Mouse (Mus musculus) embryo, embryonic 11 days (tissue): ENCODE results near the gene Erc2.
A peak's percentile ranks its signal among the peaks of the same experiment; 100 is the strongest.
"Not testable (repeated sequence)": the region's sequence is repeated elsewhere in the genome, so short reads cannot be mapped to it uniquely, and the experiment has no call there.

Experiments used
- DNase-seq: peaks from one replicate; pipeline ENCODE4 v3.0.0-alpha.2; 2015

The Erc2 gene

DNA sequence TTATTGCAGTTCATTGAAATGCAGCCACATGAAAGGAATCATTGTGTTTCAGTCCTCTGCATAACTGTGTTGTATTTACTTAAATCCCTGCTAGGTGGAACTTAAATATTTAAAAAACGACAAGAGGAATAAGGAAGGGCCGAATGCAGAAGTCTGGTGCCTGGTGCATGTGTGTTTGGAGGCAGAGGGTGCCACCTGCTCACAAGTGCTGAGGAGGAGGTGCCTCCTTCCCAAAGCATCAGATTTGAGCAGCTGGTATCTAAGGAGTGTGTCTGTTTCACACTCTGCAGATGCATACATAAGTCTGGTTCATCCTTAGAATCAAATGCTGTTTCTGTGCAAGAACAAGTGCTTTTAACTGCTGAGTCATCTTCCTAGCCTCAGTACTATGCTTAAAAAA, 224.6 kb downstream of the Erc2 start:
- no peak for DNase-seq

DNA sequence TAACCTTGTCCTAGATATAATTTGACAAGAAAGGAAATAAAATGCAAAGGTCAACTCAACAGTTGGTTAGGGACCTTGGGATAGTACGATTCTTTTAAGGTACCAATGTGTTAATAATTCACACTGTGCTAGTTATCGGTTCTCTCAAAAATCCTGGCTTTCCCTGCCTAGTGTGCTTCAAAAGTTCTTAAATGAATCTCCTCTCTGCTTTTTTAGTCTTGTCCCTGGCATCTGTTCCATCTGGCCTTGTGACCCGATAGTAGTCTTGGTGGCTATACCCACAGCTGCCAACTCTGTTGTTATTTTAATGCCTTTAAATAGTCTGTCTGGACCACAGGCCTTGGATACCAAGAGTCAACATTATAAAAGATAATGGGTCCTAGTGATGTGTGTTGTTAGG, 225.1 kb downstream of the Erc2 start:
- DNase-seq = no peak

DNA sequence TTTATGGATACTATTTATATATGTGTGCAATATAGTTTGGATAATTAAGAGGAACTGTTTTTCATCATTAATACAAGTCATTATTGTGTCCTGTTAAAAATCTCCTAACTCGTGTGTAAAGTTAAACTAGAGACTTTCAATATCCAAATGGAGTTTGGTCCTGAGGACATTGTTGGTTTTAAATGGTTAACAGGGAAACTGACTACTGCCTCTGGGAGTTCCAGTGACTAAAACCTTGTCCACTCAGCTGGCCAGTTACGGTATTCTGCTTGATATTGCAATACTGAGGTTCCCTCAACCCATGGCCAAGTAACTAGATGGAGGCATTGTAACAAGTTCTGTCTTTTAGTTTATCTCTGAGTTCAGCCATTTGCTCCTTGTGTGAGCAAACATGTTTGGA, 229.0 kb downstream of the Erc2 start:
- DNase-seq = no peak

DNA sequence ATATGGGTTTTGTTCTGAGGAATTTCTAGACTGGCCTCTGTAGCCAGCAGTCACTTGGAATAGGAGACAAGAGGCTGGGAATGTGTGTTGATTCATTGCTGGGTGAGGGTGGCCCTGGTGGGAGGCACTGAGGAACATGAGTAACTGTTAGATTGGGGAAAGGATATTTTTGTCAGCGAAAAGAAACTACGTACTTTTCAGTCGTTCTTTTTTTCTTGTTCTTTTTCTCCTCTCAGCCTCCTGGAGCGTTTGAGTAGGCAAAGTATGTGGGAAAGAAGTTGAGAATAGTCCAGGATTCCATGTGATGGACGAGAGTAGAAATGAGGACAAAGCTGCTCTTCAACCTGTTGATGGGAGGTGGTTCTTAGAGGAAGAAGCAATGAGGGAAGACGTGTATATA, 230.4 kb downstream of the Erc2 start:
- DNase-seq = no peak

DNA sequence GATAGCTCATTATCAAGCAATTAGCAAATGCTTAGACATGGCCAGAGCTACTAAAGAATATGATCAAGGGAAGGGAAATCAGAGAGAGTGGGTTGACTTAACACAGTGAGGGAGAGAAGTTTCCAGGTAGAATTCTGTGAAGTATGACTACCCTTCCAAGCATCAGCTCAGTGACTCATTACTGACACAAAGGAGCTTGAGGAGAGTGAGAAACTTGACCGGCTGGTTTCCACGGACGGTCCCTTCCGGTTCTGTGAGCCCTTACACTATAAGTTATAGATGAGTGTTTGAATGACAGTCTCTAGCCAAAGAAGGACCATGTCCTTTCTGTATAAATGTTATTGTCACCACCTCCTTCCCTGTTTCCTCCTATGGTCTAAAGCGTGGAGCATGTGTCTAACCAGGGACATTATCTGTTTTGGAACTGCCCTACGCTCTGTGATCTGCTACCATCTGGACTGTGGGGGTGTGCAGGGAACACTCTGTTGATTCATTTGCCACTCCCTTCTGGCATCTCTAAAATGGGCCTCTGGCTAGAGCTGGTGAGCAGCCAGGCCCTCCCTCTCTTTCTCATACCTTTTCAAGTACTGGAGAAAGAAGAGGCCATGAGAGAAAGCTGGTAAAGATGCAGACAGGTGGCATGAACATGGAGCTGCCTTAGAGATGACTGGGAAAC, 238.3 kb downstream of the Erc2 start:
- DNase-seq = no peak

DNA sequence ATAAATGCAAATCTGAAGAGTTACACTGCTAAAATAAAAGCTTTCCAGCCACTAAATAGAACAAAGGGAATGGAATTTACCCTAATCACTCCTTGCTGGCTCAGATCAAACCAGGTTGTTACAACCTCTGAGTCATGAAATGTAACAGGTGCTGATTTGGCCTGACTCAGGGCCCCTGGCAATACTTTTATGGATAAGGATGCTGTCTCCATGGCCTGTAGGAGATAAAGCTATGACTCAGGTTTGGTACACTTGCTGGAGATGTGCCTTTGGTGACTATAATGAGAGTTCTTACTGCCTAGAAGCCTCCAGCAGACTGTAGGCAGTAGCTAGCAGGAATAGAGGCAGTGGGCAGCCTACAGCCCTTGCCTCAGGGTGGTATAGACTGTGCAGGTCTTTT, 240.1 kb downstream of the Erc2 start:
- DNase-seq = no peak

DNA sequence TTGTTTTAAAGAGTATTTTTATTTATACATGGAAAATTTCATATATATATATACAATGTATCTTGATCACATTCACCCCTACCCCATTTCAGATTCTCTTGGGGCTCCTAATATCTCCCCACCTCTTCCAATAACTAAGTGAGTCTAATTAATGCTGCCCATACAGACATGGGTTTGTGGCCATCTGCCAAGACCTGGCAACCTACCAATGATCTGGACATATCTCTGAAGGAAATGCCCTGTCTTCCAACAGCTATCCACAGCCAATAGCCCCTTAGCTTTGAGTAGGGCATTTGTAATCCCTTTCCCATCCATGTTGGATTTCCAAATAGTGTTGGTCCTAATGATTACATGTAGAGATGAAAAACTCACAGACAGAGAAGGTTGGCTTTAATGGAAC, 245.2 kb downstream of the Erc2 start:
- no peak for DNase-seq

DNA sequence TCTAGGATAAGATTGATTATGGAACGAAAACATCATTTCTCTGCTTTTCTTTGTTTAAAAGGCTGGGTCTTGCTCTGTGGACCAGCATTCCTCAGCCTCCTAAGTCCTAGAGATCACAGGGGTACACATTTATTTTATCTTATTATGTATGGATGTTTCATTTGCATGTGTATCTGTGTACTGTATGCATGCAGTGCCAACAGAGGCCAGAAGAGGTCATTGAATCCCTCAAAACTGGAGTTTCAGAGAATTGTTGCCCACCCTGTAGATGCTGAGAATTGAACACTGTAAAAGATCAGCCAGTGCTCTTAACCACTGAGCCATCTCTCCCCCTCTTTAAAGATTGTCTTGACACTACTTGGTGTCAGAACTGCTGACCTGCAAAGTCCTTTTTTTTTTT, 251.4 kb downstream of the Erc2 start:
- no peak for DNase-seq

DNA sequence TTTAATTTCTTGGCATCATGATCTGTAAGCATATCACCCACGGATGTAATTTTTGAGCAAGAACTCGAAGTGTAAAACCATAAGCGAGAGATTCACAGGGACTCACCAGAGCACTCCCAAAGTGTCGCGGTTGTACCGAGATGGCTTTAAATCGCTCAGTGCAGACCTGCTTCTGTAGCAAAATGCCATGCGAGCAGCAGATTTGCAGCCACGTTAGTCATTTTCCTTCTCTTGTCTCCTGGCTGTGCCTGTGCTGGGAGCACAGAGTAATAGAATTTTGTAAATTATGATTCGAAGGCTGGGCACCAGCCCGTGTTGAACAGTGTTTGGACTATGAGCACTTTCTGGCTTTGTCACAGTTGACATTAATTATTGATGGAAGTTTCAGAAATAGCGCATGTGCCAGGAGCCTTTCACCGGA, 253.8 kb downstream of the Erc2 start:
- no peak for DNase-seq

DNA sequence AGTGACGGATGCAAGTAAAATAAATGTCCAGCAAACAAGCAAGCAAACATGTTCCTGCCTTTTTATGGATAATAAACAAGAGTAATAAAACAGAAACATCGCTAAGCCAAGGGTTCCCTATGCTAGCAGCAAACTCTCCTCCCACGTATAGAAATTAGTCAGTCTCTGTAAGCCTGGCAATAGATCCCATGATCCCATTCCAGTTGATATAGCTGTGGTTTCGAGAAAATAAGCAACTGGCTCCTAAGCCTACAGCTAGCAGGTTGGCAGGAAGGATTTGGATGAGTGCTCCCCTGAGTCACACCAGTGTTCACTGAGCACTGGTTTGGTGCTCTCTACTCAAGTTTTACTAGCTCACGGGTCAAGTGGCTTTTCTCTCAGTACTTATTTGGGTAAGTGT, 259.7 kb downstream of the Erc2 start:
- DNase-seq = no peak

DNA sequence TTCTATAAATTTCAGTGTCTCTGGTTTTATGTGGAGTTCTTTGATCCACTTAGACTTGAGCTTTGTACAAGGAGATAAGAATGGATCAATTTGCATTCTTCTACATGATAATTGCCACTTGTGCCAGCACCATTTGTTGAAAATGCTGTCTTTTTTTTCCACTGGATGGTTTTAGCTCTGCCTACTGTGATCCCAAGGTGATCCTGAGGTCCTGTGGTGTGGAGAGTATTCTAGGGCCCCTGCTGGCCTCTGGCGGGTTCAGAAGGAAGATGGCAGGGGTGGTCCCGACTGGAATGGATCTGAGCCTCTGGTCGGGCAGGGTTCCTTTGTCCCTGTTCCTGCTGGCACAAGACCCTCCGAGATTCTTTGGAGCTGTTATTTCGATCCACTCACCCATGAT, 264.1 kb downstream of the Erc2 start:
- DNase-seq = not testable (repeated sequence)

DNA sequence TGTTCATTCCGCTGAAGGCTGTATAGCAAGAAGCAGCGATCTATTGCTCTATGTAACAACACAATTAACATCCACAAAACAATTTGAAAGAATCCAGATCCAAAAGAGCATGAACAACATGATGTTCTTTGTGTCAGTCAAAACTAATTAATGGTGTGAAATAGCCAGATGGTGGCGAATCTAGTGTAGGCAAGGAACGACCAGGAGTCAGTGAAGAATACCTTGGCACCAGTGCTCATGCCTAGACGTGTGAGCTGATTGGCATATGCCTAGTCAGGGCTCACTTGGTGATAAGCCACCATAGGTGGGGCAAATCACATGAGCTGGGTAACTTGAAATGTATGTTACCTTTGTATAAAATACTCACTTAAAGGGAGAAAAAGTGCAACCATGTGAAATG, 265.3 kb downstream of the Erc2 start:
- DNase-seq = no peak

DNA sequence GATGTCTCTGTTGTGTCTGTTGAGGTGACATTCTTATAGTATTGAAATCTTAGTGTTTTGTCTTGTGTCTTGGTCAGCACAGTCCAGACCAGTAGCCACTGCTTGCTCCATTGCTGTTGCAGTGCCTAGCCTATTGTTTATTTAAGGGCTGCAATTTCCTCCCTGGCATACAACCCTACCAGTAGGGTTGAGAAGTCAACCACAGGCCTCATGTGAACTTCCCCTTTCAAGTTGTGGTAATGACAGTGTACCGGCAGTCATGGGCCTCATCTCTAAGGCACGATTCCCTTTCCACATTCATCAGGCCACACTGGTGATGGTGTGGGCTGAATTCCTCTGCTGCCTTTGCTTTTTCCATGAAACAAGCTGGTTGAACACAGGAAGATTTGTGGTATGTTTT, 267.4 kb downstream of the Erc2 start:
- DNase-seq = no peak

DNA sequence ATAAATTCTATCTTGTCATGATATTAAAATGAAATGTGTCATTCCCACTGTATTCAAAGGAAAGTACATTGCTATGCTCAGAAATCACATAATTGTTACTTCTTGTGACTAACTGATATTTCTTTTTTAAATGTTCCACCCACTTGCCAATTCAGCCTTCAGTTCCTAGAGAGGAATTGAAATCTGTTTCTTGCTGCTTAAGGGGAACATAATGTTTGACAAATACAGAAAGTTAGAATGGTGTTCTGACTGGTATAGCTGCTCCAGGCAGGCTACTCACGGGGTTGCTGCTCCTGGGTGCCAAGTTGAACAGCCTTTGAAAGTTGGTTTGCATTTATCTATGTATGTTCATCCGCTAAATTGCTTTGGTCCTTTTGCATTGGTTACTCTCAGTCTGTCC, 270.2 kb downstream of the Erc2 start:
- DNase-seq = no peak

DNA sequence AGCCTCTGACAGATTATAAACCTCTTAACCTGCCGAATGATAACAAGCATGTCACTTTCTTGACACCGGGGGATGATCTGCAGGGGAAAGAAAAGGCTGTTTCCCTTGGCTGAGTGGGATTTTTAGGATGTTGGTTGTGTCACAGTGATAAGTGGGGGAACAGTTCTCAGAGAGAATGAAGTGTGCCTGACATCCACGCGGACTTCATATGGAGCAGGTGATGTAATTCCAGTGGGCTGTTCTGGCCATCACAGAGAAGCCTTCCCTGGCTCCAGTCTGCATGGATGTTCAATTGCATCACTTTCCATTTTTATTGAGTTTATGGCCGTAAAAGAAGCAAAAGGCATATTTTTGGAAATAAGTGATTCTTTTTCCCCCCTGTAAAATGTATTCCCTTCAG, 279.5 kb downstream of the Erc2 start:
- no peak for DNase-seq

DNA sequence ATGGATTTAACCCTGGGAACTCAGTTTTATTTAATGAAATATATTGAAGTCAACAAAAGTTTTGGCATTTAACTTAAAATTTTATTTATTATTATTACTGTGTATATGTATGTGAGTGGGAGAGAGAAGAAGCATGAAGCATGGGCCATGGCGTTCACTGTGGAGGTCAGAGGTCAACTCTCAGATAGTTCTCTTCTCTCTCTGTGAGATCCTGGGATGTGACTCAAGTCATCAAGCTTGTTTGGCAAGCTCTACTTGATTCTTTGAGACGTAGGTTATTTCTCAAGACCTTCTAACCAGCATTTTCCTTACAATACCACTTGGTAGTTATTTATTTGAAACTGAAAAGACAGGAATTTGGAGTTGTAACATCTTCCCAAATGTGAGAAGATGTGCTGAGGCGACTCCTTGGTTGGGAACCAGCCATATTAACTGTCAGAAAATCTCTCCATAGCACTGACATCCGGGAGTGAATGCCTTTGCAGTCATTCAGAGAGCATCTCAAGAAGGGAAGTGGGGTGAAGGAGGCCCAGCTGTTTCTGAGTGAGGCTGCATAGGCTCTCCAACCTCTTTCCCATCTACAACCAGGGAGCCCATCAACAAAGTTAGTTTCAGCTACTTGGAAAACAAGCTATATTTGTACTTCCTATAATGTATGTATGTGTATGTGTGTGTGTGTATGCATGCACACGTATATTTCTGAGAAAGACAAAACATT, 299.6 kb downstream of the Erc2 start:
- no peak for DNase-seq

DNA sequence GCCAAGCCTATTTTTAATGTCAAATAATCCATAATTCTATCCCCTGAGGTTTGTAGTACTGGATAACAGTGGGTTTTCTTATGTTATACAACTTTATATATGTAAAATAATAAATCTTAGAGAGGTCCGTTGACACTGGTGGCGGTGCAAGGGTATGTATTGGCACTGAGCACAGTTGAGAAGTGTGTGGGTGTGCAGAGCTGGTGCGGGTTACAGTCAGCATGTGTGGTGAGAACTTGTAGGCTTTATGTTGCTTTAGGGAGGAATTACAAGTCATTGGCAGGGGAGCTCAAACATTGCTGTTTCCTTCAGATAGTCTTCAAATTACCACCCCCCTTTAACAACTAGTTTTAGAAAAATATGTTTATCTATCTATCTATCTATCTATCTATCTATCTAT, 305.1 kb downstream of the Erc2 start:
- DNase-seq = no peak

DNA sequence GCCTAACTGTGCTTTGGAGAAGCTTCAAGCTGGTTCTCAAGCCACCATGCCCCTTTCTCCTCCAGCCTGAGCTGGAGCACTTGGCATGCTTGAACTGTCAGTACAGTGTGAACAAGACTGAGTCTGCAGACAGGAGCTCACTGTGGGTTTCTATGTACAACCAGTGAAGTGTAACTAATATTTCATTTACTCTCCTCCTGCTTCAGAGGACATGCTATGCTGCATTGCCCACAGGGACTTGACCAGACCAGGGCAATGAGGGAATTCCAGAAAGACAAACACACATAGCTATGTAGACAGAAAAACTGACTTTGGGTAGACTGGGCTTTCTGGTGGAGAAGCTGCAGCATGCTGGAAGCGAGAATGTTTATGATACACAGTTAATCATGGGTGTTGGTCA, 311.3 kb downstream of the Erc2 start:
- DNase-seq = no peak

DNA sequence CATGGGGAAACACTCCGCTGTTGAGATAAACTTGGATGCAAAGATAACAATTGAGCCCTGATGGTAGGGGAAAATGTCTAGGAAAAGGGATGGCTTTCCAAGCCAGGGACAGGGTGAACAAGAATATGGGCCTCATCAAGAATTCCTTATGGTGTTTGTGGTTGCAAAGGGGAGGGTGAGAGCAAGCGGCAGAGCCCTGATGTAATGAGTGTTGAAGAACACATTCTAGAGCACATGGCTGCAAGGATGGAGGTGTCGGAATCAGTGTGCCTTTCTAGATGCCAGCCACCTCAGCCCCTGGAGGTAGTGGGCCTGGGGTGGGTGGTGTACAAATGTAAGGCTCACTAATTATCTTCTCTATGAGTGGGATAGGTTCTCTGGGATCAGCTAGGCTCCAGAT, 313.5 kb downstream of the Erc2 start:
- DNase-seq = no peak

DNA sequence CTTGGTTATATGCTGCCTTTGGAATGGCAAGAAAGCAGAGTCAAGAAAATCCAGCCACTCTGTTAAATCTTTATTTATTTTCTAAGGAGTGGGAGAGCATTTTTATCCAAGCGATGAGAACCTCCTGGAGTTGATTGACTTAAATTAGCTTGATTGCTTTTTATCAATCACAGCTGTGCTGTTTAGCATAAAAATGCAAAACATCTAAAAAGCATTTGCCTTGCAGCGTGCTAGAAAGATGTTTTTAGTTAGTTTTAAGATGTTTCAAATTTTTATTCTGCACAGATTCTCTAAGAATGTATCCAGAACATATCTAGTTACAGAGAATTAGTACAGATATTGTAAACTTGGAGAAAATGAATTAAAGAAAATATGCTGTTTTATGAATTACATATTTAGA, 315.7 kb downstream of the Erc2 start:
- DNase-seq = no peak

DNA sequence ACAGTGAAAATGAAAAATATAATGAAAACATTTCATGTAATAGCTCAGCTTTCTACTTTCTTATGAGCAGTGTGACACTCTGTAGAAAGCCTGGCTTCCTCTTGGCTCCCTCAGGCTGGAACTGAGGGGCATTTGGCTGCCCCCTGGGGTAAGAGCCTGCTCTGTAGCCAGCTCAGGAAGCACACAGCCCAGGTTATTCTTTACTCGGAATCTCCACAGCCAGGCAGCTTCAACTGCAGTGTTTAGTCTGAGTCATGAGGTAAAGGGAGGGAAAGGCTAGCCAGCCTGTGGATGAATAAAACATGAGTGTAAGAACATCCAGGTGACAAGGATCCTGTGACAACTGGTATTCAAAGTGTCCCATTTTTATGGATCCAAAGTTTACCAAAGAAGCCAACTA, 323.0 kb downstream of the Erc2 start:
- DNase-seq = no peak

DNA sequence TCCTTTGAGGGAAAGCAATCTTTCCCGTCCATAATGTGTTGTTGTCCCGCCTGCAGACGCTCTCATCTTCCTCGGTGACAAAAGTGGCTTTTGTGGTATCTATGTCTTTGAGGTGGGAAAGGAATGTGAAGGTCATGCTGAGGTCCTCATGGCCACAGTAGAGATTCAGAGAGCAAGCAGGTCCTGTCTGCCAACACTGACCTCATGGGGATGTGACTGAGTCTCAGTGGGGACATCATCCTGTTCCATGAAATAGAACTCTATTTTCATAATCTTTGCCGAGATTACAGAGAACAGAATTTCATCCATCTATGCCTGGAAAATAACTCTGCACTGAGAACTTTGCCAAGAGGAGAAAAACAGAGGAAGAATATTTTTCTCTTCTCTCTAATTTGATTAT, 324.0 kb downstream of the Erc2 start:
- no peak for DNase-seq

DNA sequence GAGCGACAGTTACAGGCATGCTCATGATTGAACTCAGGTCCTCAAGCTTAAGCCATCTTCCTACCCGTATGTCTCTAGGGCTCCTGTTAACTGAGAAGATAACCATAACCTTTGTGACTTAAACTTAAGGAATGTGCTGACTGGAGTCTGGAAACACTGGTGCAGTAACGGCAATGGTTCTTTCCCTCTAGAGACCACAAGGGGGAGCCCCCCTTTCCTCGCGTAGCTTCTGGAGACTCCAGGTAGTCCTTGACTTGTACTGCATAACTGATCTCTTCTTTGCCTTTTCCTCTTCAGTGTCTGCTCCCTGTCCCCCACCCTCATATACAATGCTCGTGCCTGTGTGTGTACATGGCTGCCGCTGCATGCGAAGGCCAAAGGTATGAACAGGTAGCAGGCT, 326.2 kb downstream of the Erc2 start:
- DNase-seq = peak; percentile 63

DNA sequence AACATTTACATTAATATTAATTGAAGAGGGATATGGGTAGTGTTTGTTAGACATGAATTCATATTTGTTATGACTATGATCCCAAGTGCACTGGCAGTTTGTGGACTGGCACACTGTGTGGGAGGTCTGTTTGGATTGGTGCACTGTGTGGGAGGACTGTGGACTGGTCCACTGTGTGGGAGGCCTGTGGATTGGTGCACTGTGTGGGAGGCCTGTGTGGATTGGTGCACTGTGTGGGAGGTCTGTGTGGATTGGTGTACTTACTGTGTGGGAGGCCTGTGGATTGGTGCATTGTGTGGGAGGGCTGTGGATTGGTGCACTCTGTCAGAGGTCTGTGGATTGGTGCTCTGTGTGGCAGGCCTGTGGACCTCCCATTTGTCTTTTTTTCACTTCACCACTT, 331.6 kb downstream of the Erc2 start:
- DNase-seq = no peak

DNA sequence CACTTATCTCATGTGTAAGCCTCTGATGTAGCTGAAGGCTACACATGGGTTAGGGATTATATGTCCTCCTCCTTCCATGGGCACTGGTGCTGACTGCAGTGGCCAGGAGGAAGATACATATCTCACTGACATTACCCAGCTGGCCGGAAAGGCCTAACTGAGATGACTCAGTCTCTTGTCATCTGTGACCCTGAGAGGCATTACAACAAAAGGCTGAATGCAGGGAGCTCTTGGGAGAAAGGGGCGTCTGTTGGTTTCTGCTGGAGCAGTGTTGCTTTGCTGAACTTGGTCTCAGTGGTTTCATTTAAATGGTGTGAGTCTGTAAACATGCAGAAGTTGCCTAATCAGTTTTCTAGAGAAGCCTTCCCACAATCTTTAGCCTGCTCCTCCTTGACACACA, 334.6 kb downstream of the Erc2 start:
- no peak for DNase-seq
